Mouse (Mus musculus) thymus, adult 2 months (tissue): ENCODE measurements around the gene Vmn1r32.

Experiments
- CTCF ChIP-seq: fragments of 200-500 bp; IDR thresholded peaks from 2 replicates; pipeline ENCODE4 v1.5.1; 2012; ENCODE audit warnings: mild to moderate bottlenecking, control low read depth, low read length, moderate library complexity, borderline replicate concordance; ENCODE audit not compliant: control insufficient read depth, poor library complexity, insufficient read depth; ENCODE audit errors: extremely low read depth
- POLR2A ChIP-seq: fragments of 200-500 bp; IDR thresholded peaks from 2 replicates; pipeline ENCODE4 v1.6.1; 2012; ENCODE audit warnings: mild to moderate bottlenecking, low read length, control low read depth, moderate library complexity; ENCODE audit not compliant: control insufficient read depth, poor library complexity, insufficient read depth; ENCODE audit errors: extremely low read depth

DNA sequence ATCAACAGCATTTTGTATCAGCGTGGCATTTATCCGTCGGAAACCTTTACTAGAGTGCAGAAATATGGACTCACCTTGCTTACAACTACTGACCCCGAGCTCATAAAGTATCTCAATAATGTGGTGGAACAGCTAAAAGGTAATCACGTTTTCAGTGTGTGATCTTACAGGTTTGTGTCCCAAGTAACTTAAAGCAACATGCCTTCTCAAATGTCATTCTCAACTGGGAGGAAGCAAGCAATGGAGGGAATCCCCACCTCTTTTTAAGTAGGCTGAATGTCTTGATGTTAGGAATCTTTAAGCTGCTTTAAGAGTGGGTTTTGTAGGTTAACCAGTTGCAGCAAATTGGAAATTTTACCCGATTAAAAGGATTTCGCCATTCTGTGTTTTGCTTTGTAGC lies 23.9 kb downstream of the Vmn1r32 start:
- TF ChIP-seq POLR2A (no peak), CTCF (no peak)
